Mouse (Mus musculus) neural tube, embryonic 14.5 days (tissue): ENCODE measurements at regions not wholly inside any gene's neighbourhood (a gene's known extent, or its start where the extent isn't known, plus 50 kb on each side); places are given as distances from the start of the nearest gene placed in this dataset.

Experiments
- ATAC-seq: fragments of 200-750 bp; cut with Nextera tagmentation; 2 replicates; pipeline ENCODE4 v1.8.0; 2017; ENCODE audit warnings: low read depth, mild to moderate bottlenecking, moderate TSS enrichment, moderate library complexity
- H3K27ac ChIP-seq: fragments of 300-500 bp; sonication (generic); 2 replicates; pipeline ENCODE4 v1.5.1; 2014; ENCODE audit warnings: low read depth, mild to moderate bottlenecking, control low read depth, low read length, moderate library complexity, mixed read lengths
- H3K27me3 ChIP-seq: fragments of 300-500 bp; sonication (generic); 2 replicates; pipeline ENCODE4 v1.6.1; 2014; ENCODE audit warnings: low read length; ENCODE audit not compliant: control insufficient read depth, insufficient read depth
- H3K36me3 ChIP-seq: fragments of 300-500 bp; sonication (generic); 2 replicates; pipeline ENCODE4 v1.6.1; 2014; ENCODE audit warnings: low read length, mixed read lengths; ENCODE audit not compliant: control insufficient read depth, insufficient read depth
- H3K4me1 ChIP-seq: fragments of 300-500 bp; sonication (generic); 2 replicates; pipeline ENCODE4 v1.6.1; 2014; ENCODE audit warnings: low read length; ENCODE audit not compliant: control insufficient read depth, insufficient read depth
- H3K4me2 ChIP-seq: fragments of 300-500 bp; sonication (generic); 2 replicates; pipeline ENCODE4 v1.6.1; 2014; ENCODE audit warnings: mild to moderate bottlenecking, low read depth, low read length, control low read depth
- H3K4me3 ChIP-seq: fragments of 300-500 bp; sonication (generic); 2 replicates; pipeline ENCODE4 v1.5.1; 2014; ENCODE audit warnings: low read depth, low read length, control low read depth, mixed read lengths
- H3K9ac ChIP-seq: fragments of 300-500 bp; sonication (generic); replicated peaks from 2 replicates; pipeline ENCODE4 v1.6.1; 2014; ENCODE audit warnings: low read depth, mild to moderate bottlenecking, control low read depth, low read length, mixed read lengths
- H3K9me3 ChIP-seq: fragments of 300-500 bp; sonication (generic); 2 replicates; pipeline ENCODE4 v1.6.1; 2016; ENCODE audit warnings: low read length; ENCODE audit not compliant: control insufficient read depth
- WGBS: fragments of 180-500 bp; shearing (Covaris S2); extraction: QIAGEN DNeasy Blood & Tissue Kit; methylation state at CpG from one replicate; pipeline ENCODE4 v1.1.7; 2014; 5-methylcytosine and 5-hydroxymethylcytosine counted together

DNA sequence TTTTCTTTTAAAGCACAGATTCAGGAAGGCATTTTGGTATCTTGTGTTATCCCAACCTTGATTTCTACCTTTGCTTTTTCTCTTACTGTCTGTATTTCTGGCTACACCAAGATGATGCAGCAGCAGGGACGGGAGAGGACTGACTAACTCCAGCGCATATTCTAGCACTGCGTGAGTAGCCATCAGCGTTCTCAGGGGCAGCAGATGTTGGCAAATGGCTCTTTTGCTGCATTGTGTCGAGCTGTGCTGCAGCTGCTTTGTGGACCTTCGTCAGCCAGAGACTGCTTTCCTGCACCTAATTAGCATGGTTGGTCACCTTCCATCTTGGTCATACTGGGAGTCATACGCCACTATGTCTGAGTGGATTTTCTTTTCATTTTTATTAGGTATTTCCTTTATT lies 133.4 kb upstream of the D16Ertd472e start:
- Histone ChIP-seq H3K9ac (no peak overlapping the region), H3K27ac (no peak overlapping the region), H3K4me2 (no peak overlapping the region), H3K27me3 (no peaks in the 10 kb centered on the region), H3K4me3 (no peak overlapping the region), H3K9me3 (no peaks in the 10 kb centered on the region), H3K4me1 (peaks cover 3% of the 10 kb centered on the region; the same call in 1 of the 2 replicates), H3K36me3 (no peaks in the 10 kb centered on the region)
- ATAC-seq = peak; percentile 44; the same call in 1 of the 2 replicates
- 48% methylated on average over 7 of the region's 7 CpGs for WGBS

DNA sequence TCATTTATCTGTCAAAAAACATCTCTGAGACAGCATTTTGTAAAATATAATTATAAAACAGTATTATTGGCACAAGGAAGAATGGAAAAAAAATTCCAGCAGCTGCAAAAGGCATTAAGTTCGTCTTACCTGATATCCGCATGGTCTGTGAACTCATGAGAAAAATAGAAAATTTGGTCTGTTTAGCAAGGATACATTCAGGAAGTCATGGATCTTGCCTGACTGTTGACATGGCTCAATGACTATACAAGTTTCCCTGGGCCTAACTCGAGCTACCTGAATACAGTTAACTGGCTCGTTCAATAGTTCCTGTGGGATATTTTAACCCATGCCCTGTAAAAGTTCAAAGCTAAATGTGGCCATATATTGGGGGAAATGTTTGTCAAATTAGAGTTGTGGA lies 131.1 kb upstream of the D16Ertd472e start:
- Histone ChIP-seq H3K9me3 (no peaks in the 10 kb centered on the region), H3K4me2 (no peak overlapping the region), H3K27me3 (no peaks in the 10 kb centered on the region), H3K9ac (no peak overlapping the region), H3K36me3 (no peaks in the 10 kb centered on the region), H3K27ac (no peak overlapping the region), H3K4me3 (no peak overlapping the region), H3K4me1 (peaks cover 3% of the 10 kb centered on the region; the same call in 1 of the 2 replicates)
- ATAC-seq = no peak
- 82% methylated on average over 4 of the region's 4 CpGs for WGBS

- Histone ChIP-seq H3K27me3 (no peaks in the 10 kb centered on the region), H3K4me1 (peaks cover 3% of the 10 kb centered on the region; the same call in 1 of the 2 replicates), H3K27ac (no peak overlapping the region), H3K4me2 (no peak overlapping the region), H3K9me3 (no peaks in the 10 kb centered on the region), H3K4me3 (no peak overlapping the region), H3K9ac (no peak overlapping the region), H3K36me3 (no peaks in the 10 kb centered on the region)
- 70% methylated on average over 7 of the region's 7 CpGs for WGBS
- ATAC-seq = no peak
These were observed 130.7 kb upstream of the D16Ertd472e start for GRCm38 (mm10) chr16:78707165-78707564.

GRCm38 (mm10) chr16:78697514-78698209 lies 121.2 kb upstream of the D16Ertd472e start:
- H3K4me1 ChIP-seq = no peaks in the 10 kb centered on the region
- no peak overlapping the region for H3K4me2 ChIP-seq
- H3K4me3 ChIP-seq = no peak overlapping the region
- 62% methylated on average over 3 of the region's 3 CpGs for WGBS
- no peaks in the 10 kb centered on the region for H3K36me3 ChIP-seq
- no peak for ATAC-seq
- H3K27me3 ChIP-seq = no peaks in the 10 kb centered on the region
- no peak overlapping the region for H3K9ac ChIP-seq
- no peaks in the 10 kb centered on the region for H3K9me3 ChIP-seq
- H3K27ac ChIP-seq = no peak overlapping the region

GRCm38 (mm10) chr16:78688251-78688650 lies 111.7 kb upstream of the D16Ertd472e start:
- no peak for ATAC-seq
- H3K9ac ChIP-seq = no peak overlapping the region
- no peak overlapping the region for H3K4me3 ChIP-seq
- H3K4me2 ChIP-seq = no peak overlapping the region
- no peaks in the 10 kb centered on the region for H3K27me3 ChIP-seq
- H3K4me1 ChIP-seq = no peaks in the 10 kb centered on the region
- no peaks in the 10 kb centered on the region for H3K36me3 ChIP-seq
- no peaks in the 10 kb centered on the region for H3K9me3 ChIP-seq
- no peak overlapping the region for H3K27ac ChIP-seq

DNA sequence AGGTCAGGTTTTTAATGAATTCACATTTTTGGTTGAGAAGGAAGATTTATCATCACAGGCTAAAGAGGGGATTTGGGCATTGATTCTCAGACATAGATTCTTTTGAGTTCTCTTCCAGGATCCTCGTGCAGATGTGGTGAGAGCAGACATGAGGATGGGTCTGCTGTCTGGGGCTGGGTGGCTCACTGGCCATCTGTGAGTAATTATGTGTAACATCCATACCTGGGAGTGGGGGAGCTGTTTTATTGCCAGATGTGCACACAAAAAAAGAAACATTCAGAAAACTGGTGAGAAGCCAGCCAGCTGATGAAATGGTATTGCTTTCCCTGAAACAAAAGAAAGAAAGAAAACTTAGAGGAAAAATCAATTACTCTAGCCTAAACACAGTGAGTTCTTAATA lies 108.7 kb upstream of the D16Ertd472e start:
- Histone ChIP-seq H3K9ac (no peak overlapping the region), H3K36me3 (no peaks in the 10 kb centered on the region), H3K9me3 (no peaks in the 10 kb centered on the region), H3K27ac (no peak overlapping the region), H3K4me2 (no peak overlapping the region), H3K4me1 (no peaks in the 10 kb centered on the region), H3K27me3 (no peaks in the 10 kb centered on the region), H3K4me3 (no peak overlapping the region)
- ATAC-seq = no peak
- WGBS = 53% methylated on average over 1 of the region's 1 CpGs

- Histone ChIP-seq H3K4me2 (no peak overlapping the region), H3K9ac (no peak overlapping the region), H3K4me1 (no peaks in the 10 kb centered on the region), H3K4me3 (no peak overlapping the region), H3K27ac (no peak overlapping the region), H3K9me3 (no peaks in the 10 kb centered on the region), H3K36me3 (no peaks in the 10 kb centered on the region), H3K27me3 (no peaks in the 10 kb centered on the region)
- ATAC-seq = no peak
- WGBS = 60% methylated on average over 8 of the region's 8 CpGs
These were observed 107.5 kb upstream of the D16Ertd472e start for GRCm38 (mm10) chr16:78684031-78684430.

- Histone ChIP-seq H3K9ac (no peak overlapping the region), H3K4me2 (no peak overlapping the region), H3K27me3 (no peaks in the 10 kb centered on the region), H3K27ac (no peak overlapping the region), H3K4me3 (no peak overlapping the region), H3K36me3 (no peaks in the 10 kb centered on the region), H3K9me3 (no peaks in the 10 kb centered on the region), H3K4me1 (no peaks in the 10 kb centered on the region)
- WGBS = 83% methylated on average over 7 of the region's 7 CpGs
- no peak for ATAC-seq
These were observed 84.6 kb upstream of the D16Ertd472e start for GRCm38 (mm10) chr16:78661126-78661525.

- ATAC-seq = no peak
- Histone ChIP-seq H3K4me1 (no peaks in the 10 kb centered on the region), H3K36me3 (no peaks in the 10 kb centered on the region), H3K9ac (no peak overlapping the region), H3K27me3 (no peaks in the 10 kb centered on the region), H3K9me3 (no peaks in the 10 kb centered on the region), H3K4me2 (no peak overlapping the region), H3K27ac (no peak overlapping the region), H3K4me3 (no peak overlapping the region)
- WGBS = 15% methylated on average over 1 of the region's 1 CpGs
These were observed 68.2 kb upstream of the D16Ertd472e start for GRCm38 (mm10) chr16:78644710-78645109.
